ENCODE assay signal across 9 mouse cellular contexts in the genomic region with DNA sequence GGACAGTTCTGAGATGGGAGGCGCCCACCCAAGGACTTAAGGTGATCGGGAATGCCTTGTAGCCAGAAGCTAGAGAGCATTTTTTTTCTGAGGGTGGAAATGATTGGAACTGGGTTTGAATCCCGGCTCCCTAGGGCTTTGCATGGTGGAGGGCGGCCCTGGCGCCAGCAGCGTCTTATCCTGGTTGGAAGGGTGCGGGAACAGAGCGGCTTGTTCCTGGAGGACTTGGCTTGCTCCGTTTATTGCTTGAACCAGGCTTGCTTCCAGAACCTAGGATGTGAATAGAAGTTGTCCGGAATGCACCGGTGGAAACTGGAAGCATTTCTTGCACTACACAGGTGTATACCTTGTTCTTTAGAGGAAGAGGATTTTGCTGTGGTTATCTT. TPM values are rescaled to one million over a fixed set of nuclear protein-coding genes. Genes with fewer than 3 reads are reported as not detected.
DNase-seq lines count a peak whose midpoint lies in the region; ATAC-seq and TF ChIP-seq lines count a peak whose summit lies in the region.
"Had no signal": no experiment of that assay in that cellular context is flagged by ENCODE, and none has a peak within 500 bp of the region (broad histone marks: within the 10 kb centered on the region; RNA-seq: fewer than 3 reads in every experiment).

No protein-coding gene starts in this region.

- peak overlapping the region; percentile 97 for H3K4me2 ChIP-seq in heart, embryonic 13.5 days
- H3K4me2 ChIP-seq in kidney, postnatal 0 days (ENCODE audit: low read length), result peak overlapping the region; percentile 89
- H3K4me2 ChIP-seq in midbrain, embryonic 16.5 days (ENCODE audit: low read length), result peak overlapping the region; percentile 99

- no peak for TF ChIP-seq CTCF in kidney, postnatal 0 days (IDR thresholded peaks at IDR 0.05; ENCODE audit: low read depth)

- peak overlapping the region; percentile 86 for H3K9ac ChIP-seq in heart, embryonic 13.5 days
- H3K9ac ChIP-seq in kidney, postnatal 0 days (ENCODE audit: low read depth, low read length), result peak overlapping the region; percentile 54
- H3K9ac ChIP-seq in midbrain, embryonic 16.5 days (ENCODE audit: low read depth, low read length), result no peak overlapping the region

- H3K27me3 ChIP-seq in megakaryocyte, embryonic 14.5 days (replicated peaks), result peaks cover 71% of the 10 kb centered on the region
- H3K27me3 ChIP-seq in heart, embryonic 13.5 days (replicated peaks), result peaks cover 25% of the 10 kb centered on the region
- H3K27me3 ChIP-seq in kidney, postnatal 0 days (ENCODE audit: insufficient read depth, low read length), result no peaks in the 10 kb centered on the region
- H3K27me3 ChIP-seq in midbrain, embryonic 16.5 days (ENCODE audit: control insufficient read depth, insufficient read depth, low read depth, low read length), result peaks cover 23% of the 10 kb centered on the region

- H3K36me3 ChIP-seq in megakaryocyte, embryonic 14.5 days (replicated peaks; ENCODE audit: low read length), result no peaks in the 10 kb centered on the region
- no peaks in the 10 kb centered on the region for H3K36me3 ChIP-seq in heart, embryonic 13.5 days
- no peaks in the 10 kb centered on the region for H3K36me3 ChIP-seq in kidney, postnatal 0 days (ENCODE audit: insufficient read depth, low read length)
- H3K36me3 ChIP-seq in midbrain, embryonic 16.5 days (ENCODE audit: control insufficient read depth, insufficient read depth, low read length), result no peaks in the 10 kb centered on the region

- H3K4me3 ChIP-seq in megakaryocyte, embryonic 14.5 days (replicated peaks), result peak overlapping the region; percentile 91
- peak overlapping the region; percentile 75 for H3K4me3 ChIP-seq in heart, embryonic 13.5 days
- H3K4me3 ChIP-seq in kidney, postnatal 0 days (replicated peaks; ENCODE audit: low read depth, low read length), result peak overlapping the region; percentile 47
- H3K4me3 ChIP-seq in midbrain, embryonic 16.5 days (ENCODE audit: low read depth, low read length), result peak overlapping the region; percentile 55

- no peak overlapping the region for H3K27ac ChIP-seq in heart, embryonic 13.5 days (replicated peaks)
- no peak overlapping the region for H3K27ac ChIP-seq in kidney, postnatal 0 days
- no peak overlapping the region for H3K27ac ChIP-seq in midbrain, embryonic 16.5 days (ENCODE audit: low read length)
- H3K27ac ChIP-seq: macrophage had no signal

- peaks cover 13% of the 10 kb centered on the region for H3K4me1 ChIP-seq in megakaryocyte, embryonic 14.5 days
- peaks cover 32% of the 10 kb centered on the region for H3K4me1 ChIP-seq in heart, embryonic 13.5 days
- H3K4me1 ChIP-seq in kidney, postnatal 0 days (replicated peaks; ENCODE audit: insufficient read depth, low read length), result peaks cover 12% of the 10 kb centered on the region; the same call in 1 of the 2 replicates
- peaks cover 11% of the 10 kb centered on the region for H3K4me1 ChIP-seq in midbrain, embryonic 16.5 days (ENCODE audit: control insufficient read depth, insufficient read depth, low read length)

- peak; percentile 16 for DNase-seq in kidney, postnatal 0 days (ENCODE audit: low spot score)
- no peak for DNase-seq in frontal cortex, adult 2 months (ENCODE audit: extremely low spot score in 1 of 2, low spot score in 1 of 2)
- DNase-seq in cerebellum, adult 8-10 months, result no peak
- no peak for DNase-seq in MN1 (ENCODE audit: low spot score)

- no peaks in the 10 kb centered on the region for H3K9me3 ChIP-seq in megakaryocyte, embryonic 14.5 days
- no peaks in the 10 kb centered on the region for H3K9me3 ChIP-seq in heart, embryonic 13.5 days
- no peaks in the 10 kb centered on the region for H3K9me3 ChIP-seq in kidney, postnatal 0 days (replicated peaks; ENCODE audit: low read length)
- H3K9me3 ChIP-seq in midbrain, embryonic 16.5 days (replicated peaks; ENCODE audit: control insufficient read depth, low read length, poor library complexity, severe bottlenecking), result no peaks in the 10 kb centered on the region

- no peak for ATAC-seq in megakaryocyte, adult 5-6 weeks (ENCODE audit: poor library complexity, severe bottlenecking)
- ATAC-seq in heart, embryonic 13.5 days (ENCODE audit: extremely low read depth, insufficient number of reproducible peaks, low FRiP score, low TSS enrichment), result no peak
- ATAC-seq in kidney, postnatal 0 days (replicated peaks; ENCODE audit: low FRiP score, low read depth), result no peak
- no peak for ATAC-seq in midbrain, embryonic 16.5 days

- 15% methylated on average over 11 of the region's 11 CpGs for WGBS in heart, embryonic 13.5 days
- WGBS in kidney, postnatal 0 days, result 18% methylated on average over 11 of the region's 11 CpGs
- 20% methylated on average over 11 of the region's 11 CpGs for WGBS in midbrain, embryonic 16.5 days

RNA-seq across cellular contexts. Expression of gene Arhgef3, which starts 0.6 kb away (rescaled TPM):
- polyA plus RNA-seq in megakaryocyte, embryonic 14.5 days (2012; ENCODE audit: insufficient read depth, low replicate concordance), result 1.4 and 6.7 TPM in 2 replicates
- total RNA-seq in megakaryocyte, adult 5-6 weeks (2015), result 40.5 and 46.9 TPM in 2 replicates
- 58.8 and 60.6 TPM in 2 replicates for total RNA-seq in megakaryocyte, adult 5-6 weeks (2017)
- 13.2 and 13.3 TPM in 2 replicates for polyA plus RNA-seq in heart, embryonic 13.5 days (2015; fragmentation: Nextera tagmentation; extraction: Ambion mirVana)
- 20.0 and 20.4 TPM in 2 replicates for polyA plus RNA-seq in kidney, postnatal 0 days (2015; fragmentation: Nextera tagmentation; extraction: Ambion mirVana)
- 7.8 and 10.8 TPM in 2 replicates for polyA plus RNA-seq in midbrain, embryonic 16.5 days (2015; fragmentation: Nextera tagmentation; extraction: Ambion mirVana)
- polyA plus RNA-seq in frontal cortex, adult 2 months (2012; rRNA removed), result 38.6 and 40.2 TPM in 2 replicates
